Mouse (Mus musculus): ENCODE measurements around the gene Fsd1. TPM values are rescaled to one million over a fixed set of nuclear protein-coding genes. Genes with fewer than 3 reads are reported as not detected.
A peak's percentile ranks its signal among the peaks of the same experiment; 100 is the strongest.

The Fsd1 gene
- polyA plus RNA-seq, 1 experiment from 2014 or later = 66.5 TPM

GRCm38 (mm10) chr17:55968210-55968609 is 18.1 kb upstream of the Fsd1 start:
- Histone ChIP-seq H3K4me1 (replicated peaks; ENCODE audit: control insufficient read depth, insufficient read depth, low read length) (peaks cover 9% of the 10 kb centered on the region), H3K9ac (ENCODE audit: low read depth, low read length) (no peak overlapping the region), H3K36me3 (ENCODE audit: control insufficient read depth, insufficient read depth, low read length) (no peaks in the 10 kb centered on the region), H3K4me3 (ENCODE audit: low read depth, low read length) (no peak overlapping the region), H3K27me3 (ENCODE audit: control insufficient read depth, insufficient read depth, low read length) (no peaks in the 10 kb centered on the region), H3K9me3 (ENCODE audit: control insufficient read depth, low read length) (no peaks in the 10 kb centered on the region), H3K4me2 (replicated peaks; ENCODE audit: low read depth, low read length) (no peak overlapping the region), H3K27ac (ENCODE audit: low read depth, low read length) (peak overlapping the region; percentile 95)
- DNase-seq (ENCODE audit: low spot score) (peak; percentile 41), ATAC-seq (ENCODE audit: low FRiP score) (peak; percentile 2; the same call in 1 of the 2 replicates)
- WGBS = 55% methylated on average over 7 of the region's 7 CpGs

GRCm38 (mm10) chr17:55969560-55969959 is 16.7 kb upstream of the Fsd1 start:
- peak overlapping the region; percentile 61 for H3K4me3 ChIP-seq (ENCODE audit: low read depth, low read length)
- no peaks in the 10 kb centered on the region for H3K9me3 ChIP-seq (ENCODE audit: control insufficient read depth, low read length)
- peak overlapping the region; percentile 55 for H3K4me2 ChIP-seq (replicated peaks; ENCODE audit: low read depth, low read length)

GRCm38 (mm10) chr17:55969966-55970891 is 16.1 kb upstream of the Fsd1 start, which contains the start of gene Shd:
Shd (plus strand) TSS chr17:55970467.
- Histone ChIP-seq H3K4me2 (replicated peaks; ENCODE audit: low read depth, low read length) (peak within 1 kb of the TSS; percentile 55), H3K4me3 (ENCODE audit: low read depth, low read length) (peak within 1 kb of the TSS; percentile 61), H3K9ac (ENCODE audit: low read depth, low read length) (peak within 1 kb of the TSS; percentile 83), H3K9me3 (ENCODE audit: control insufficient read depth, low read length) (no peaks in the 10 kb centered on the region), H3K27ac (ENCODE audit: low read depth, low read length) (peak within 1 kb of the TSS; percentile 95), H3K27me3 (ENCODE audit: control insufficient read depth, insufficient read depth, low read length) (no peaks in the 10 kb centered on the region), H3K4me1 (replicated peaks; ENCODE audit: control insufficient read depth, insufficient read depth, low read length) (peaks cover 9% of the 10 kb centered on the region), H3K36me3 (ENCODE audit: control insufficient read depth, insufficient read depth, low read length) (0 out of 2 replicates have a peak, but pooled peaks cover 2% of the 10 kb centered on the region)
- ATAC-seq (ENCODE audit: low FRiP score) (peak; percentile 77), DNase-seq (ENCODE audit: low spot score) (peak; percentile 86)
- 9% methylated on average over 46 of the region's 55 CpGs for WGBS

More at GRCm38 (mm10) chr17:55969560-55969959, 16.7 kb upstream of the Fsd1 start:
- 0 out of 2 replicates have a peak, but pooled peaks cover 2% of the 10 kb centered on the region for H3K36me3 ChIP-seq (ENCODE audit: control insufficient read depth, insufficient read depth, low read length)
- peak overlapping the region; percentile 83; the same call in 1 of the 2 replicates for H3K9ac ChIP-seq (ENCODE audit: low read depth, low read length)
- H3K4me1 ChIP-seq (replicated peaks; ENCODE audit: control insufficient read depth, insufficient read depth, low read length) = peaks cover 9% of the 10 kb centered on the region
- no peaks in the 10 kb centered on the region for H3K27me3 ChIP-seq (ENCODE audit: control insufficient read depth, insufficient read depth, low read length)
- ATAC-seq (ENCODE audit: low FRiP score) (peak; percentile 76), DNase-seq (ENCODE audit: low spot score) (peak; percentile 93)
- H3K27ac ChIP-seq (ENCODE audit: low read depth, low read length) = peak overlapping the region; percentile 95
- WGBS = 25% methylated on average over 14 of the region's 14 CpGs

GRCm38 (mm10) chr17:55971453-55971852 is 14.9 kb upstream of the Fsd1 start:
- DNase-seq (ENCODE audit: low spot score) = no peak
- peaks cover 13% of the 10 kb centered on the region for H3K4me1 ChIP-seq (replicated peaks; ENCODE audit: control insufficient read depth, insufficient read depth, low read length)
- no peaks in the 10 kb centered on the region for H3K9me3 ChIP-seq (ENCODE audit: control insufficient read depth, low read length)
- no peaks in the 10 kb centered on the region for H3K27me3 ChIP-seq (ENCODE audit: control insufficient read depth, insufficient read depth, low read length)
- H3K9ac ChIP-seq (ENCODE audit: low read depth, low read length) = peak overlapping the region; percentile 83
- ATAC-seq (ENCODE audit: low FRiP score) = no peak
- no peak overlapping the region for H3K27ac ChIP-seq (ENCODE audit: low read depth, low read length)
- peak overlapping the region; percentile 55 for H3K4me2 ChIP-seq (replicated peaks; ENCODE audit: low read depth, low read length)
- 29% methylated on average over 16 of the region's 22 CpGs for WGBS
- 0 out of 2 replicates have a peak, but pooled peaks cover 2% of the 10 kb centered on the region for H3K36me3 ChIP-seq (ENCODE audit: control insufficient read depth, insufficient read depth, low read length)
- H3K4me3 ChIP-seq (ENCODE audit: low read depth, low read length) = peak overlapping the region; percentile 61

- no peaks in the 10 kb centered on the region for H3K9me3 ChIP-seq (ENCODE audit: control insufficient read depth, low read length)
- H3K36me3 ChIP-seq (ENCODE audit: control insufficient read depth, insufficient read depth, low read length) = 0 out of 2 replicates have a peak, but pooled peaks cover 2% of the 10 kb centered on the region
- H3K4me3 ChIP-seq (ENCODE audit: low read depth, low read length) = no peak overlapping the region
- H3K27me3 ChIP-seq (ENCODE audit: control insufficient read depth, insufficient read depth, low read length) = no peaks in the 10 kb centered on the region
- ATAC-seq (ENCODE audit: low FRiP score) = peak; percentile 80
- H3K9ac ChIP-seq (ENCODE audit: low read depth, low read length) = 0 out of 2 replicates have a peak overlapping the region, but pooled peaks have one; percentile 24
- peaks cover 6% of the 10 kb centered on the region for H3K4me1 ChIP-seq (replicated peaks; ENCODE audit: control insufficient read depth, insufficient read depth, low read length)
- no peak overlapping the region for H3K4me2 ChIP-seq (replicated peaks; ENCODE audit: low read depth, low read length)
- 16% methylated on average over 13 of the region's 13 CpGs for WGBS
- DNase-seq (ENCODE audit: low spot score) = peak; percentile 84
- peak overlapping the region; percentile 54 for H3K27ac ChIP-seq (ENCODE audit: low read depth, low read length)
Measured at GRCm38 (mm10) chr17:55976255-55976862, 9.9 kb upstream of the Fsd1 start.

- Histone ChIP-seq H3K4me1 (replicated peaks; ENCODE audit: control insufficient read depth, insufficient read depth, low read length) (peaks cover 4% of the 10 kb centered on the region), H3K4me3 (ENCODE audit: low read depth, low read length) (no peak overlapping the region), H3K9ac (ENCODE audit: low read depth, low read length) (0 out of 2 replicates have a peak overlapping the region, but pooled peaks have one; percentile 24), H3K27ac (ENCODE audit: low read depth, low read length) (no peak overlapping the region), H3K9me3 (ENCODE audit: control insufficient read depth, low read length) (no peaks in the 10 kb centered on the region), H3K27me3 (ENCODE audit: control insufficient read depth, insufficient read depth, low read length) (no peaks in the 10 kb centered on the region), H3K36me3 (ENCODE audit: control insufficient read depth, insufficient read depth, low read length) (0 out of 2 replicates have a peak, but pooled peaks cover 2% of the 10 kb centered on the region), H3K4me2 (replicated peaks; ENCODE audit: low read depth, low read length) (no peak overlapping the region)
- ATAC-seq (ENCODE audit: low FRiP score) = no peak
- DNase-seq (ENCODE audit: low spot score) = no peak
- 41% methylated on average over 3 of the region's 3 CpGs for WGBS
Measured at GRCm38 (mm10) chr17:55977301-55977700, 9.0 kb upstream of the Fsd1 start.

- ATAC-seq (ENCODE audit: low FRiP score) = no peak
- no peaks in the 10 kb centered on the region for H3K36me3 ChIP-seq (ENCODE audit: control insufficient read depth, insufficient read depth, low read length)
- no peaks in the 10 kb centered on the region for H3K9me3 ChIP-seq (ENCODE audit: control insufficient read depth, low read length)
- H3K9ac ChIP-seq (ENCODE audit: low read depth, low read length) = no peak overlapping the region
- H3K4me2 ChIP-seq (replicated peaks; ENCODE audit: low read depth, low read length) = no peak overlapping the region
- H3K27me3 ChIP-seq (ENCODE audit: control insufficient read depth, insufficient read depth, low read length) = no peaks in the 10 kb centered on the region
- DNase-seq (ENCODE audit: low spot score) = no peak
- H3K4me1 ChIP-seq (replicated peaks; ENCODE audit: control insufficient read depth, insufficient read depth, low read length) = peaks cover 3% of the 10 kb centered on the region; the same call in 1 of the 2 replicates
- no peak overlapping the region for H3K27ac ChIP-seq (ENCODE audit: low read depth, low read length)
- H3K4me3 ChIP-seq (ENCODE audit: low read depth, low read length) = no peak overlapping the region
- WGBS = 84% methylated on average over 8 of the region's 8 CpGs
Measured at GRCm38 (mm10) chr17:55990278-55990898, 4.1 kb downstream of the Fsd1 start.

- Histone ChIP-seq H3K27ac (ENCODE audit: low read depth, low read length) (no peak overlapping the region), H3K27me3 (ENCODE audit: control insufficient read depth, insufficient read depth, low read length) (0 out of 2 replicates have a peak, but pooled peaks cover under 1% of the 10 kb centered on the region), H3K4me3 (ENCODE audit: low read depth, low read length) (no peak overlapping the region), H3K9me3 (ENCODE audit: control insufficient read depth, low read length) (no peaks in the 10 kb centered on the region), H3K4me1 (replicated peaks; ENCODE audit: control insufficient read depth, insufficient read depth, low read length) (no peaks in the 10 kb centered on the region), H3K9ac (ENCODE audit: low read depth, low read length) (no peak overlapping the region), H3K4me2 (replicated peaks; ENCODE audit: low read depth, low read length) (no peak overlapping the region), H3K36me3 (ENCODE audit: control insufficient read depth, insufficient read depth, low read length) (no peaks in the 10 kb centered on the region)
- no peak for DNase-seq (ENCODE audit: low spot score)
- no peak for ATAC-seq (ENCODE audit: low FRiP score)
- WGBS = 82% methylated on average over 15 of the region's 15 CpGs
Measured at GRCm38 (mm10) chr17:55996007-55996406, 9.7 kb downstream of the Fsd1 start.

Data from hindbrain, embryonic 11.5 days (tissue).